Mouse (Mus musculus) right cerebral cortex, postnatal 4 days (tissue): ENCODE measurements around the gene Sstr5.
A peak's percentile ranks its signal among the peaks of the same experiment; 100 is the strongest.

ENCODE experiments used
- DNase-seq: peaks from one replicate; pipeline ENCODE4 v3.0.0-alpha.2; 2022

Sstr5 gene

GRCm38 (mm10) chr17:25497013-25497412 is at the start of gene Sstr5:
Gene Sstr5 (minus strand): TSS chr17:25497288.
- no peak for DNase-seq

- DNase-seq: no peak
These were observed 44.7 kb upstream of the Sstr5 start for GRCm38 (mm10) chr17:25541768-25542167.

- no peak for DNase-seq
These were observed 43.6 kb upstream of the Sstr5 start for GRCm38 (mm10) chr17:25540731-25541130.

- no peak for DNase-seq
These were observed 42.1 kb upstream of the Sstr5 start for GRCm38 (mm10) chr17:25538945-25539875.

- DNase-seq: peak; percentile 15
These were observed 33.4 kb upstream of the Sstr5 start for GRCm38 (mm10) chr17:25530357-25531022.

- no peak for DNase-seq
These were observed 25.0 kb upstream of the Sstr5 start for GRCm38 (mm10) chr17:25522080-25522479.

- DNase-seq: no peak
These were observed 23.4 kb upstream of the Sstr5 start for GRCm38 (mm10) chr17:25520492-25520891.

- no peak for DNase-seq
These were observed 22.4 kb upstream of the Sstr5 start for GRCm38 (mm10) chr17:25519511-25519910.

- DNase-seq: peak; percentile 46
These were observed 21.1 kb upstream of the Sstr5 start for GRCm38 (mm10) chr17:25518144-25518543.

GRCm38 (mm10) chr17:25516315-25516714 is 19.2 kb upstream of the Sstr5 start:
- DNase-seq: no peak

- DNase-seq: no peak
These were observed 17.0 kb upstream of the Sstr5 start for GRCm38 (mm10) chr17:25514055-25514454.

GRCm38 (mm10) chr17:25511876-25512275 is 14.8 kb upstream of the Sstr5 start:
- DNase-seq: no peak

GRCm38 (mm10) chr17:25510074-25510830 is 13.2 kb upstream of the Sstr5 start:
- no peak for DNase-seq

- DNase-seq: peak; percentile 83
These were observed 11.9 kb upstream of the Sstr5 start for GRCm38 (mm10) chr17:25508860-25509577.

- DNase-seq: peak; percentile 71
These were observed 10.7 kb upstream of the Sstr5 start for GRCm38 (mm10) chr17:25507799-25508198.

GRCm38 (mm10) chr17:25502599-25502998 is 5.5 kb upstream of the Sstr5 start:
- no peak for DNase-seq

- DNase-seq: no peak
These were observed 15.0 kb downstream of the Sstr5 start for GRCm38 (mm10) chr17:25482092-25482491.

- DNase-seq: no peak
These were observed 16.3 kb downstream of the Sstr5 start for GRCm38 (mm10) chr17:25480820-25481219.

- DNase-seq: no peak
These were observed 16.9 kb downstream of the Sstr5 start for GRCm38 (mm10) chr17:25480152-25480551.

- peak; percentile 57 for DNase-seq
These were observed 20.9 kb downstream of the Sstr5 start for GRCm38 (mm10) chr17:25475946-25476744.

- DNase-seq: peak; percentile 51
These were observed 22.6 kb downstream of the Sstr5 start for GRCm38 (mm10) chr17:25474330-25475077.
